Mouse (Mus musculus) small intestine, adult 2 months (tissue): Measurements from ENCODE around the gene Trp53.

Experiments used
- CTCF ChIP-seq: fragments of 200-500 bp; IDR thresholded peaks from 2 replicates; pipeline ENCODE4 v1.5.1; 2012; ENCODE audit warnings: low read depth, mild to moderate bottlenecking, control low read depth, inconsistent platforms, low read length, moderate library complexity, mixed read lengths; ENCODE audit not compliant: insufficient replicate concordance, insufficient read length; ENCODE audit errors: extremely low read depth
- POLR2A ChIP-seq: fragments of 200-500 bp; IDR thresholded peaks from 2 replicates; pipeline ENCODE4 v1.6.1; 2012; ENCODE audit warnings: low read depth, mild to moderate bottlenecking, control low read depth, inconsistent platforms, low read length, moderate library complexity

- TF ChIP-seq POLR2A, result no peak
- TF ChIP-seq CTCF, result no peak
Measured at GRCm38 (mm10) chr11:69543598-69543997, 36.6 kb upstream of the Trp53 start.
